Mouse (Mus musculus) frontal cortex, postnatal 14 days (tissue): ENCODE results near the gene Gpr155.
A peak's percentile ranks its signal among the peaks of the same experiment; 100 is the strongest.

Experiments used
- DNase-seq, 2 experiments: peaks; one replicate each; pipeline ENCODE4 v3.0.0; 2022; ENCODE audit warnings: low spot score in 2 of 2

The Gpr155 gene

DNA sequence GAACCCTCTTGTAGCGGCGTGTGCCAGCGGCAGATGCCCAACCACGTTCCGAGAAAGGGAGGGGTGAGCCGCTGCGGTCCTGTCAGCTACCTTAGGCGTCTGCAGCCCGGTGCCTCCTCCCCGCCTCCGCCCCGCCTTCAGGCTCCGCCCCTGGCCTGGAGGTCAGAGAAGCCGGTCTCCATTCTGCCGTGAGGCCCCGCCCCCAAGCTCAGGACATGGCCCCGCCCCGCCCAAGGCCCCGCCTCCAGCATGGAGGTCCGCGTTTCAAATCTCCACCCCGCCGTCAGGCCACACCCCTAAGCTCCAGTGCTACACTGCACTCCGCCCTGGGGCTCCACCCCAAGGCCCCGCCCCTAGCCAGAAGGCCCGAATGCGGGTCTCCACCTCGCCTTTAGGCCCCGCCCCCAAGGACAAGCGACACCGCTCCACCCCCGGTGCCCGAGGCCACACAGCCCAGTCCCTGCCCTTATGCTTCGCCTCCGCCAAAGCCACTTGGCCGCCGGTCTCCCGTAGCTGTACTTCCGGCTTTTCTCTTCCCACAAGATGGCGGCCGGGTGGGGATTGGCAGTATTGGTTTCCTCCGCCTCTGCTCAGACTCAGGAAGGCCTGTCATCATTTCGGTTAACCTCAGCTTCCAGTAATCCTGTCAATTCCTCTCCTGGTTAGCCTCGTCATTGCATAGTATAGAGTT is at the start of gene Gpr155:
TSS of gene Gpr155 (minus strand) at position 217 of the 691 bp plus-strand sequence.
- DNase-seq: peak; percentile 98

DNA sequence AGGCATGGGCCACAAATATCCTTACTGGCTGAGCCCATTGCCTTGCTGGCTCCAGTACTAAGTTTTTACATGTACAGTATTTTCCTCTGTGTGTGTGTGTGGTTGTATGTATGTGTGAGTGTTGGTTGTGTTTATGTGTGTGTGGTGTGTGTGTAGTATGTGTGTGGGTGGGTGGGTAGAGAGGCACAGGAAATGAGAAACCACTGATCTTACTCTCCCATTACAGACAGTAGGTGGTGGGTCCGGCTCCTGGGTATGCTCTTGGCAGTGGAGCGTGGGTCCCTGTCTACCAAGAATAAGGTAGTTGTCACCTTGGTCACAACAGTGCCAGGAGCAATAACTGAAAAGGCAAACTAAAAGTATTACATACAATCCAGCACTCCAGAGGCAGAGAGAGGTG is 49.5 kb upstream of the Gpr155 start:
- DNase-seq: no peak

DNA sequence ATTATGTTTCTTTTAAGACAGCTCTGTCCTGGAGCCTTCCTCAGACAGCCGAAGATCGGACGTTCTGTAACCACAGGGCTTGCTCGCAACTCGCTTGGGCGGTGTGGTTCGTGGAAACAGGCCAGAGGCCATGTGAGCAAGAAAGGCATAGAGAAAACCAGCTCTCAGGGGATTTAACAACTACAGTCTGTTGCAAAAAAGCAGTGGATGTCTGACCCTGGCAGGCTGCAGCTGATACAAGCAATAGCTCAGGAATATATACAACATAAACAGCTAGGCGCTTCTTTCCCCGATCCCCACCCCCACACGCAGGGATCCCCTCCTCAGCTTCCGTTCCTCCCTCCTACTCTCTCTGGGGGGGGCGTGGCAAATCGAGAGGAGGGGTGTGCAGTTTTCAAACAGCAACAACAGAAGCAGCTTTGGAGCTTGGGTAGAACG is 45.6 kb upstream of the Gpr155 start:
- DNase-seq: no peak

GRCm38 (mm10) chr2:73428803-73429468 is 42.6 kb upstream of the Gpr155 start:
- no peak for DNase-seq

DNA sequence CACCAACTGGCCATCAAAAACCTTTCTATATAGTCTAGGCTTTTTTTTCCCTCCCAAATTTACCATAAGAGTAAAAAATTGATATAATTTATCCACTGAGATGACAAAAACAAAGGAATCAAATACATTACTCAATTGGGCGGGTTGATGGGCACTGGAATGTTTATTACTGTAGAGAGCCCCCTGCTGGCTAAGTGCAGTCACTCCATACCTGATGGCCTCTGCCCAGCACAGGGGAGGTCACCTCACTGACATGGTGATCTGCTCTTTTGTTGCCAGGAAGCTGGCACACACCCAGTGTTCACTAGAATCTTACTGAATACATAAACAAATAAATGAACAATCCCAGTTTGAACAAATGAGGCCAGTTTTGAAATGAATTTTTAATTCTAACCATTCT is 40.9 kb upstream of the Gpr155 start:
- no peak for DNase-seq

- DNase-seq: no peak
Measured at GRCm38 (mm10) chr2:73425822-73426221, 39.5 kb upstream of the Gpr155 start.

DNA sequence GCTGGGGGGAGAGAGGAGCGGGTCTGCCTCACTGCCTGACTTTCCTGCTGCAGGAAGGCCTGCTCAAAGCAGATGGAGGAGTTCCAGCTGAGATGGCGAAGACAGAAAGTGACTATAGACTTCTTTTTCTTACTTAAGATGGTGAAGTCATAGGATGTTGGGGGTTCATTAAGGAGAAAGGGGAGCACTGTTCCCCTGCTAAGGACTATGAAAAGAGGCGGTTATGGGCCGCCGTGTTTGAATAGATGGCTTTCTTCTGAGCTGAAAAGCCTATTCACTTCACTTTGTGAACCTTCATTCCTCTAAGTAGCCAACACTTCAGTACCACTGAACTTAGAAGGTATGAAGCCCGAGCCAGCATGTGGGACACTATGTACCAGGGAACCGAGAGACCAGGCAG is 33.4 kb upstream of the Gpr155 start:
- DNase-seq: no peak

DNA sequence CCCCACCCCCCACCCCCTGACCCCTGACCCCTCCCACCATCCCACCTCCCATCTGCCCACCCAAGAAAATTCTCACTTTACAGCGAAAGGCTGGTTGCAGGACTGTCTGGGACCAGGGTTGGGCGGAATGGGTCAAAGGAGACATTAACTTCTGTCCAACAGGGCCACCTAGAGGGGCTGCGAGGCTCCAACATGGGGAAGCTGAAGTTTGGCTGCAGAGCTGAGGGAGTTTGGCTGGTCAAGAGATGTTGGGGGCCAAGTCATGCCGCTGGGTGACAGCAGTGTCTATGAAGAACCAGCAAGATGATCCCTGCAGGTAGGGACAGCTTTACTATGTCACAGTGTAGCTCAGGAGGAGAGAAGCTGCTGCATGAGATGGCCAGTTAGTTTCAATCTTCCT is 32.9 kb upstream of the Gpr155 start:
- no peak for DNase-seq

DNA sequence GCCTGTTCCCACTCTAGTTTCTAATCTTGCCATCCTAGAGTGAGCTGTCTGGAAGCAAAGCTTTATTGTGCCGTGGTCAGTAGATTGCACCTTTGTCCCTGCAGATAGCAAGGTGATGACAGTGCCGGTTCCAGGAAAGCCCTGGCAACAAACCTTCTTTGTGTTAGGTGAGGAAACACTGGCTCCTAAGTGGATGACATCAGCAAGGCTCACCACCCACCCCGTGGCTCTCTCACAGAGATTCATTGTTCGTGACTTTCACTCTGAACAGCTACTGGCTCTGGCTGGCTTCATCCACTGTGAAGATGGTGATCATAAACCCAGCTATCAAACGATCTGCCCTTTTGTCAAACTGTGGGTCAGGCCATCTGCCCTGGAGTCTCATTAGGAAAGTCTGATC is 29.5 kb upstream of the Gpr155 start:
- DNase-seq: no peak

GRCm38 (mm10) chr2:73410076-73410475 is 23.7 kb upstream of the Gpr155 start:
- DNase-seq: no peak

- no peak for DNase-seq
Measured at GRCm38 (mm10) chr2:73407662-73408061, 21.3 kb upstream of the Gpr155 start.

DNA sequence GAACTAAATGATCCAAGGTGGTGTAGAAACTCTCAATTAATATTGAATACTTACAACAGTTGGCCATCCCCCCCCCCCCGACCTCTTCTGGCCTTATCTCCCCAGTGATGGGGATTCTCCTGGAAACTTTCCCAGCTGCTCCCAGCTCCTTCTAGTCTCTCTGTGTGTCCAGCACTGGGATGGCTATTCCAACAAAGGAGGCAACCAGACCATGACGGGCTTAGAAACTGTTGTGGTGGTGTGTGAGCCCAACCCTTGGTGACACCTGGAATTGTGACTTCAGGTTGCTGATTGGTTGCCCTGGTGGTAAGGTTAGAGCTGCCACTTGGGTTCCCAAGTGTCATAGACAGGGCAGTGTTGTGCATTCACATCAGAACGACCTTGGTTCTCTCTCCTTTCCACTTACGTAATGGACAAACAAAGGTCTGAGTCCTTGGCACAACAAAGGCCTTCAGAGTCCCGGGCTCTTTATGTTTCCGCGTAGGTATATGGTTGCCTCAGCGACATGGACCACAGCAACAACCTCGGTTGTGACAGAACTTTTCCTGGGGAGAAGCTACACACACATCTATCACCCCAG is 20.1 kb upstream of the Gpr155 start:
- no peak for DNase-seq

DNA sequence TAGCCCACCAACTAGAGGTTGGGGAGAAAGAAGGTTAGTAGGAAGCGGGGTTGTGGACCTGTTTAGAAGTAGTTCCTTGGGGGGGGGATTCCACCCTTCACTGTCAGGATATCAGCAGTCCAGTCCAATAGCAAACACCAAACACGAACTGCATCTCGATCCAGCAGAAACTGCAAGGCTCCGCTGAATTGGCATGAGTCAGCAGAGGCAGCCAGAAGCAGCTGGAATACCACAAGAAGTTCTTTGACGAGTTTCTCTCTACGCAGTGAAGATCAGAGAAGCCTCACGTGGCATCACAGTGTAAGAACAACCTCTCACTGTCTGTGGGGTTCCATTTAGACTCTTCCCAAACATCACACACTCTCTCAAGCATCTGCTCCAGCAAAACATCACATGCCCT is 18.6 kb upstream of the Gpr155 start:
- DNase-seq: no peak

GRCm38 (mm10) chr2:73404442-73404841 is 18.1 kb upstream of the Gpr155 start:
- no peak for DNase-seq

- no peak for DNase-seq
Measured at GRCm38 (mm10) chr2:73403385-73404013, 17.1 kb upstream of the Gpr155 start.

DNA sequence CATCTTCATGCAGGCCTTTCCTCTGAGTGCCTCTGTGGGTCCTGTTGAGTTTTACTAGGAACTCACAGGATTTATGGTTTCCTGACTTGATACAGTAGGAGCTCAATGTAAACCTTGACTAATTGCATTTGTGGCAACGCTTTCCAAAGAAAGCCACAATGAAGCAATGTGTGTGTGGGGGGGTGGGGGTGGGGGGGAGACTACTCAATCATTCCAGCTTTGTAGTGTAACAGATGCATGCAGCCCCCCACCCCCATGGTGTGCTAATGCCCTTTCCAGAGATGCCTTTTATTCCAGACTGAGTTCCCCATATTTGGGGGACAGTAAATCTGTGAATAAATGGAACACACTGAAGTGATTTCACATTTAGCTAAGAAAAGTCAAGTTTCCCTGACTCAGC is 15.3 kb upstream of the Gpr155 start:
- no peak for DNase-seq

GRCm38 (mm10) chr2:73397476-73397875 is 11.1 kb upstream of the Gpr155 start:
- no peak for DNase-seq

- DNase-seq: no peak
Measured at GRCm38 (mm10) chr2:73396828-73397325, 10.5 kb upstream of the Gpr155 start.

- no peak for DNase-seq
Measured at GRCm38 (mm10) chr2:73395516-73395915, 9.1 kb upstream of the Gpr155 start.

GRCm38 (mm10) chr2:73394476-73394875 is 8.1 kb upstream of the Gpr155 start:
- DNase-seq: no peak

- DNase-seq: no peak
Measured at GRCm38 (mm10) chr2:73392772-73393171, 6.4 kb upstream of the Gpr155 start.

- no peak for DNase-seq
Measured at GRCm38 (mm10) chr2:73389951-73390350, 3.6 kb upstream of the Gpr155 start.

DNA sequence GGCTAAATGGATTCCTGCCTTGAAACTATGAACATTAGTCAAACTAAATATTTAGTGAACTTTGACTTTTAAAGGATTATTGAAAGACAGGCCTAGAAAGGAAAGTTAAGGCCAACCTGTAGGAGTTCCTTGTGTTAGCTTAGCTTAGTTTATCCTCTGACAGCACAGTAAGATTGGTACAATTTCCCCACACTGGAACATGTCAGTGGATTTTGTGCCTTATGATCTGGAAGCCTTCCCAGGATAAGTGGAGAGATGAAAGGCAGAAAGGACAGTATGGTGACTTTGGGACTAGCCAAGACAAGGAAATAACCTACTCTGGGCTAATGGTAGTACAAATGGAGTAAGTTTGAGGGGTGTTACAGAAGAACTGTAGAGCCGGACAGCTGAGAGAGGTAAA is 1.4 kb upstream of the Gpr155 start:
- no peak for DNase-seq
